13 mouse cellular contexts compared by ENCODE assay signal in the genomic region with DNA sequence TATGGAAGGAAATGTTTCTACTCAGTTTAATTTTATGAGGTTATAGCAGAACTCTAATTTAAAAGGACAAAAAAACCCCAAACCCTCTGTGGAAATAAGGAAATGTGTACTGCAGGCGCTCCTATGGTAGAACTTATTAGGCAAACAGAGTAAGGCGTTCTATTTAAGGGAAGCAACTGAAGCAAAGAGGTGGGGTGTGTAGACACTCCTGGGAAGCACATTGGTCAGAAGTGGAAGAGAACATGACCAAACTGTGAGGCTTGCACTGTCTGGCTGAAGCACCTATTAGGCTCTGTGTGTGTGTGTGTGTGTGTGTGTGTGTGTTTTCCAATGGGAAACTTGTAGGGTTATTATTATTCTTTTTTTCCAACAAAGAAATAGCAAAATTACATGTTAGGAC. TPM values are rescaled to one million over a fixed set of nuclear protein-coding genes. Genes with fewer than 3 reads are reported as not detected.
DNase-seq lines count a peak whose midpoint lies in the region; ATAC-seq and TF ChIP-seq lines count a peak whose summit lies in the region.
"Had no signal": no experiment of that assay in that cellular context is flagged by ENCODE, and none has a peak within 500 bp of the region (broad histone marks: within the 10 kb centered on the region; RNA-seq: fewer than 3 reads in every experiment).

No protein-coding gene starts in this region.

- DNase-seq in liver, result no peak
- DNase-seq in limb, embryonic 11.5 days (ENCODE audit: low spot score), result no peak
- no peak for DNase-seq in left cerebral cortex, adult 8-10 months (ENCODE audit: low spot score in 2 of 2)
- no peak for DNase-seq in cerebellum, adult 2 months
- DNase-seq: adrenal gland, adult 2 months; cerebellum, postnatal 14 days; heart, postnatal 4 days; kidney, adult 2 months; thymus, postnatal 36 days had no signal

- H3K4me1 ChIP-seq in liver, embryonic 12.5 days, result peaks cover 53% of the 10 kb centered on the region
- peaks cover 21% of the 10 kb centered on the region for H3K4me1 ChIP-seq in embryonic facial prominence, embryonic 13.5 days
- H3K4me1 ChIP-seq in limb, embryonic 11.5 days (ENCODE audit: control insufficient read depth, insufficient read depth, low read length), result peaks cover 13% of the 10 kb centered on the region
- H3K4me1 ChIP-seq in cerebellum, adult 2 months (ENCODE audit: control insufficient read depth, insufficient read depth, low read length), result no peaks in the 10 kb centered on the region

- H3K9ac ChIP-seq in liver, embryonic 12.5 days, result no peak overlapping the region
- no peak overlapping the region for H3K9ac ChIP-seq in embryonic facial prominence, embryonic 13.5 days
- H3K9ac ChIP-seq in limb, embryonic 11.5 days (ENCODE audit: low read length), result no peak overlapping the region

- H3K4me3 ChIP-seq in liver, embryonic 12.5 days, result no peak overlapping the region
- no peak overlapping the region for H3K4me3 ChIP-seq in embryonic facial prominence, embryonic 13.5 days
- no peak overlapping the region for H3K4me3 ChIP-seq in limb, embryonic 11.5 days (ENCODE audit: low read depth, low read length)
- H3K4me3 ChIP-seq in myocyte, result no peak overlapping the region
- H3K4me3 ChIP-seq in cerebellum, adult 2 months (replicated peaks; ENCODE audit: insufficient read depth, low read depth, low read length), result no peak overlapping the region
- H3K4me3 ChIP-seq: left cerebral cortex, adult 2 months had no signal

- no peak for TF ChIP-seq CTCF in cerebellum, adult 2 months (IDR thresholded peaks at IDR 0.05; ENCODE audit: borderline replicate concordance, insufficient read depth, low read depth, low read length)

- H3K36me3 ChIP-seq in liver, embryonic 12.5 days, result peaks cover 4% of the 10 kb centered on the region; the same call in 1 of the 2 replicates
- peaks cover 5% of the 10 kb centered on the region; the same call in 1 of the 2 replicates for H3K36me3 ChIP-seq in embryonic facial prominence, embryonic 13.5 days
- H3K36me3 ChIP-seq in limb, embryonic 11.5 days (ENCODE audit: control insufficient read depth, insufficient read depth, low read length), result no peaks in the 10 kb centered on the region
- H3K36me3 ChIP-seq in myocyte (ENCODE audit: control insufficient read depth, insufficient read depth), result no peaks in the 10 kb centered on the region

- peak overlapping the region; percentile 73 for H3K4me2 ChIP-seq in liver, embryonic 12.5 days
- H3K4me2 ChIP-seq in embryonic facial prominence, embryonic 13.5 days, result peak overlapping the region; percentile 66
- 0 out of 2 replicates have a peak overlapping the region, but pooled peaks have one; percentile 4 for H3K4me2 ChIP-seq in limb, embryonic 11.5 days (ENCODE audit: low read depth, severe bottlenecking)
- peak overlapping the region; percentile 20 for H3K4me2 ChIP-seq in myocyte (ENCODE audit: low read depth)

- ATAC-seq in liver, embryonic 12.5 days, result no peak
- no peak for ATAC-seq in embryonic facial prominence, embryonic 13.5 days (ENCODE audit: insufficient number of reproducible peaks, insufficient read depth, low FRiP score, low TSS enrichment, low read depth)
- ATAC-seq in limb, embryonic 11.5 days (ENCODE audit: insufficient number of reproducible peaks, low FRiP score, low TSS enrichment, low read depth), result no peak

- no peak for TF ChIP-seq POLR2A in myocyte (IDR thresholded peaks at IDR 0.05; ENCODE audit: insufficient read length, low read depth)
- no peak for TF ChIP-seq POLR2A in cerebellum, adult 2 months (IDR thresholded peaks at IDR 0.05; ENCODE audit: borderline replicate concordance, insufficient read depth, low read length)

- peaks cover 70% of the 10 kb centered on the region for H3K79me2 ChIP-seq in myocyte (ENCODE audit: control insufficient read depth, insufficient read depth)

- no peak overlapping the region for H3ac ChIP-seq in myocyte (ENCODE audit: control insufficient read depth, insufficient read length)

- no peak overlapping the region for H3K27ac ChIP-seq in liver, embryonic 12.5 days
- no peak overlapping the region for H3K27ac ChIP-seq in embryonic facial prominence, embryonic 13.5 days
- no peak overlapping the region for H3K27ac ChIP-seq in limb, embryonic 11.5 days (replicated peaks; ENCODE audit: low read depth, low read length)
- H3K27ac ChIP-seq in cerebellum, adult 2 months (ENCODE audit: insufficient read depth, low read length), result no peak overlapping the region
- H3K27ac ChIP-seq: left cerebral cortex, adult 2 months had no signal

- no peaks in the 10 kb centered on the region for H3K9me3 ChIP-seq in liver, embryonic 12.5 days (replicated peaks)
- no peaks in the 10 kb centered on the region for H3K9me3 ChIP-seq in embryonic facial prominence, embryonic 13.5 days
- no peaks in the 10 kb centered on the region for H3K9me3 ChIP-seq in limb, embryonic 11.5 days (ENCODE audit: control insufficient read depth, low read length)

- 0 out of 2 replicates have a peak, but pooled peaks cover 8% of the 10 kb centered on the region for H3K27me3 ChIP-seq in liver, embryonic 12.5 days (replicated peaks)
- no peaks in the 10 kb centered on the region for H3K27me3 ChIP-seq in embryonic facial prominence, embryonic 13.5 days
- H3K27me3 ChIP-seq in limb, embryonic 11.5 days (ENCODE audit: control insufficient read depth, insufficient read depth, low read length), result no peaks in the 10 kb centered on the region
- H3K27me3 ChIP-seq in myocyte (ENCODE audit: control insufficient read depth, insufficient read depth, insufficient read length), result no peaks in the 10 kb centered on the region
- H3K27me3 ChIP-seq in cerebellum, adult 2 months (ENCODE audit: control insufficient read depth, insufficient read depth, low read length), result no peaks in the 10 kb centered on the region

- WGBS in liver, embryonic 12.5 days (ENCODE audit: insufficient replicate concordance), result 71% methylated on average over 2 of the region's 2 CpGs
- WGBS in embryonic facial prominence, embryonic 13.5 days, result 77% methylated on average over 2 of the region's 2 CpGs
- 83% methylated on average over 2 of the region's 2 CpGs for WGBS in limb, embryonic 11.5 days
- WGBS in cerebellum, adult 2 months, result 89% methylated on average over 2 of the region's 2 CpGs

TF ChIP-seq in myocyte, 11 proteins besides CTCF, POLR2A, EP300 and RAD21:
- TF ChIP-seq MYOD1 (IDR thresholded peaks at IDR 0.05; ENCODE audit: control insufficient read depth in 1 of 3, insufficient read length in 2 of 3, low read depth in 2 of 3), result no peak
- TF ChIP-seq POLR2AphosphoS2 (IDR thresholded peaks at IDR 0.05; ENCODE audit: insufficient read length, low read depth), result no peak
- TF ChIP-seq SRF (IDR thresholded peaks at IDR 0.05; ENCODE audit: control insufficient read depth, insufficient read length, low read depth), result no peak
- no peak for TF ChIP-seq MYOG (IDR thresholded peaks at IDR 0.05; ENCODE audit: control insufficient read depth in 1 of 3, insufficient read depth in 1 of 3, insufficient read length in 2 of 3, low read depth in 2 of 3)
- no peak for TF ChIP-seq REST (IDR thresholded peaks at IDR 0.05; ENCODE audit: insufficient read depth, insufficient read length)
- no peak for TF ChIP-seq MAX (IDR thresholded peaks at IDR 0.05; ENCODE audit: low read depth)
- TF ChIP-seq E2F4 (IDR thresholded peaks at IDR 0.05; ENCODE audit: insufficient read depth), result no peak
- no peak for TF ChIP-seq CEBPB (IDR thresholded peaks at IDR 0.05; ENCODE audit: insufficient read depth, poor library complexity, severe bottlenecking)

RNA-seq across cellular contexts. Expression of a gene that starts 2.8 kb away (rescaled TPM):
- polyA plus RNA-seq in liver, embryonic 12.5 days (2016; fragmentation: Nextera tagmentation; extraction: Ambion mirVana), result 51.1 and 53.9 TPM in 2 replicates
- polyA plus RNA-seq in embryonic facial prominence, embryonic 13.5 days (2015; fragmentation: Nextera tagmentation; extraction: Ambion mirVana), result 64.9 and 71.8 TPM in 2 replicates
- polyA plus RNA-seq in limb, embryonic 11.5 days (2014; fragmentation: Nextera tagmentation; extraction: Ambion mirVana), result 95.4 and 97.5 TPM in 2 replicates
- 16.4 TPM for polyA plus RNA-seq in myocyte (2012; fragmentation: generic; extraction: Trizol)
- total RNA-seq in left cerebral cortex, adult 8-10 months (2022), result 10 to 100 TPM; 10.5 to 14.6 (median 10.7) TPM
- 7.8 and 9.3 TPM in 2 replicates for polyA plus RNA-seq in cerebellum, adult 2 months (2012; rRNA removed)

RNA-seq across cellular contexts. Expression of a gene that starts 20.1 kb away (rescaled TPM):
- polyA plus RNA-seq in liver, embryonic 12.5 days (2016; fragmentation: Nextera tagmentation; extraction: Ambion mirVana), result 0.24 and 0.37 TPM in 2 replicates
- 0.28 and 0.29 TPM in 2 replicates for polyA plus RNA-seq in embryonic facial prominence, embryonic 13.5 days (2015; fragmentation: Nextera tagmentation; extraction: Ambion mirVana)
- 0.09 and 0.40 TPM in 2 replicates for polyA plus RNA-seq in limb, embryonic 11.5 days (2014; fragmentation: Nextera tagmentation; extraction: Ambion mirVana)
- 2.9 TPM for polyA plus RNA-seq in myocyte (2012; fragmentation: generic; extraction: Trizol)
- not detected for total RNA-seq in left cerebral cortex, adult 8-10 months (2022)
- not detected in 2 replicates for polyA plus RNA-seq in cerebellum, adult 2 months (2012; rRNA removed)
- total RNA-seq: adrenal gland, adult 2 months; left cerebral cortex, adult 2 months had no signal
- polyA plus RNA-seq: adrenal gland, adult 2 months; kidney, adult 2 months had no signal

Comparison
In these comparisons a context has a peak if more than half of its experiments do, and no peak if none do; other contexts are left out.
1. H3K4me2 ChIP-seq: peak in every context shown above with its lines; median percentile 73 in liver, embryonic 12.5 days; 66 in embryonic facial prominence, embryonic 13.5 days; 20 in myocyte; 4 in limb, embryonic 11.5 days.